In the genomic region with DNA sequence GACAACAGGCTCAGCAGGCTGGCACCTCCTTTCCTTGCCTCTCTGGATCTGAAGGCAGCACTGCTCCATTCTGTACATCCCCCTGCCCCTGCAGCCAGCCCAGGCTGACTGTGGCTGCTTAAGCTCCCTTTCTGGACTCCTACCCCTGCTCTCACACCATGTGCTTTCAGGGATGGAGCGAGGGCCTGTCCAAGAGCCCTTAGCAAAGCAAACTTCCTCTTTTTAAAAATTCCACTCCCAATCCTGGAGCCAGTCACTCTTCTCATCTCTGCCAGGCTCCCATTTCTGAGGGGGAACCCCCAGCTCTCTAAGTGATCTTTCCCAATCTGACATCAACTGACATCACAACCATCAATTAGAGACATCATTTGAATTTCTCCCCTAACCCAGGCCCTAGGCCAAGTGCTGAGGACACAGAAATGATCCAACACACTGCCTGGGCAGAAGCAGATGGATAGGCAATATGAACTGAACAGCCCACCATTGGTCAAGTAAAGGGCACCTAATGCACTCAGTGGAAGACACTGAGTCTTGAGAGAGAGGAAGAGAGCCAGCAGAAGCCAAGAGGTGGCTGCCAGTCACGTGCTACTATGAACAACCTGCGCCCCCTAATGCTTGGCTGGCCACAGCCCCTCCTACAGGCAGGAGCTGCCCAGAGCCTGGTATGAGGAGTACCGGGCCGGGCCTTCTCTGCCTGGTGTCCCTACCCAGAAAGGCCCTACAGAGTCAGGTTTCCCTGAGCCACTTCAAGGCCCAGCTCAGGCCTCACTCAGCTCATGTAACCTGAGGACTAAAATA, we compare ENCODE assay signal across 9 mouse cellular contexts. TPM values are rescaled to one million over a fixed set of nuclear protein-coding genes. Genes with fewer than 3 reads are reported as not detected.
DNase-seq lines count a peak whose midpoint lies in the region; ATAC-seq lines count a peak whose summit lies in the region.
"Had no signal": no experiment of that assay in that cellular context is flagged by ENCODE, and none has a peak within 500 bp of the region (broad histone marks: within the 10 kb centered on the region; RNA-seq: fewer than 3 reads in every experiment).

No protein-coding gene starts in this region.

- peak; percentile 92 for DNase-seq in heart, adult 11 months
- DNase-seq in heart, postnatal 14 days, result no peak
- peak; percentile 42 for DNase-seq in 3134 (ENCODE audit: extremely low read depth, insufficient read length, low spot score)
- no peak for DNase-seq in embryonic facial prominence, embryonic 14.5 days (ENCODE audit: low spot score)
- no peak for DNase-seq in T-cell, adult 2 months (ENCODE audit: low spot score)
- no peak for DNase-seq in frontal cortex, postnatal 36 days (ENCODE audit: low spot score in 2 of 2)
- DNase-seq in urinary bladder, postnatal 36 days (ENCODE audit: low spot score in 2 of 2), result no peak

- H3K27me3 ChIP-seq in embryonic facial prominence, embryonic 14.5 days (replicated peaks; ENCODE audit: control insufficient read depth, insufficient read depth, low read length), result no peaks in the 10 kb centered on the region
- H3K27me3 ChIP-seq in kidney, embryonic 14.5 days (ENCODE audit: control insufficient read depth, insufficient read depth, low read length), result peaks cover 5% of the 10 kb centered on the region

- peak overlapping the region; percentile 30 for H3K4me2 ChIP-seq in embryonic facial prominence, embryonic 14.5 days (ENCODE audit: low read depth, low read length)
- H3K4me2 ChIP-seq in kidney, embryonic 14.5 days (replicated peaks; ENCODE audit: low read depth, low read length), result no peak overlapping the region; the same call in 1 of the 2 replicates

- 63% methylated on average over 5 of the region's 5 CpGs for WGBS in embryonic facial prominence, embryonic 14.5 days
- WGBS in kidney, embryonic 14.5 days, result 54% methylated on average over 5 of the region's 5 CpGs

- H3K27ac ChIP-seq in embryonic facial prominence, embryonic 14.5 days (replicated peaks; ENCODE audit: low read depth, low read length), result no peak overlapping the region
- no peak overlapping the region for H3K27ac ChIP-seq in kidney, embryonic 14.5 days (ENCODE audit: low read depth, low read length)

- intact Hi-C loops in heart, postnatal 14 days (cut with DNase I), result no loop called here

- no peaks in the 10 kb centered on the region for H3K9me3 ChIP-seq in embryonic facial prominence, embryonic 14.5 days (ENCODE audit: control insufficient read depth, low read length)
- no peaks in the 10 kb centered on the region for H3K9me3 ChIP-seq in kidney, embryonic 14.5 days (ENCODE audit: control insufficient read depth, low read length)

- no peak for ATAC-seq in embryonic facial prominence, embryonic 14.5 days (ENCODE audit: low read depth)
- no peak for ATAC-seq in kidney, embryonic 14.5 days (ENCODE audit: low FRiP score, low TSS enrichment)

- H3K9ac ChIP-seq in embryonic facial prominence, embryonic 14.5 days (ENCODE audit: low read depth, low read length), result 0 out of 2 replicates have a peak overlapping the region, but pooled peaks have one; percentile 30
- peak overlapping the region; percentile 12; the same call in 1 of the 2 replicates for H3K9ac ChIP-seq in kidney, embryonic 14.5 days (ENCODE audit: low read depth, low read length)

- H3K36me3 ChIP-seq in embryonic facial prominence, embryonic 14.5 days (ENCODE audit: control insufficient read depth, insufficient read depth, low read length), result peaks cover 7% of the 10 kb centered on the region; the same call in 1 of the 2 replicates
- H3K36me3 ChIP-seq in kidney, embryonic 14.5 days (ENCODE audit: control insufficient read depth, insufficient read depth, low read length), result no peaks in the 10 kb centered on the region

- no peak overlapping the region for H3K4me3 ChIP-seq in embryonic facial prominence, embryonic 14.5 days (ENCODE audit: low read depth, low read length)
- H3K4me3 ChIP-seq in kidney, embryonic 14.5 days (ENCODE audit: low read length), result no peak overlapping the region

- H3K4me1 ChIP-seq in embryonic facial prominence, embryonic 14.5 days (ENCODE audit: control insufficient read depth, insufficient read depth, low read length), result peaks cover 20% of the 10 kb centered on the region
- H3K4me1 ChIP-seq in kidney, embryonic 14.5 days (ENCODE audit: control insufficient read depth, insufficient read depth, low read length), result peaks cover 18% of the 10 kb centered on the region

RNA-seq across cellular contexts. Expression of a gene that starts 3.8 kb away (rescaled TPM):
- total RNA-seq in heart, postnatal 14 days (2021), result 1 to 10 TPM; 4.9 to 5.6 TPM
- polyA plus RNA-seq in embryonic facial prominence, embryonic 14.5 days (2014; fragmentation: Nextera tagmentation; extraction: Ambion mirVana), result 5.8 and 6.4 TPM in 2 replicates
- polyA plus RNA-seq in kidney, embryonic 14.5 days (2014; fragmentation: Nextera tagmentation; extraction: Ambion mirVana), result 3.0 and 3.8 TPM in 2 replicates

RNA-seq across cellular contexts. Expression of a gene that starts 15.7 kb away (rescaled TPM):
- total RNA-seq in heart, postnatal 14 days (2021), result 10 to 100 TPM; 38.2 to 44.4 TPM
- polyA plus RNA-seq in embryonic facial prominence, embryonic 14.5 days (2014; fragmentation: Nextera tagmentation; extraction: Ambion mirVana), result 10.0 and 10.5 TPM in 2 replicates
- polyA plus RNA-seq in kidney, embryonic 14.5 days (2014; fragmentation: Nextera tagmentation; extraction: Ambion mirVana), result 10.0 and 14.7 TPM in 2 replicates
- total RNA-seq: megakaryocyte-erythroid progenitor cell, adult 5-6 weeks had no signal

RNA-seq across cellular contexts. Expression of a gene that starts 15.8 kb away (rescaled TPM):
- under 1 TPM; 0.74 to 0.90 TPM for total RNA-seq in heart, postnatal 14 days (2021)
- 0.17 and 0.21 TPM in 2 replicates for polyA plus RNA-seq in embryonic facial prominence, embryonic 14.5 days (2014; fragmentation: Nextera tagmentation; extraction: Ambion mirVana)
- 0.20 and 0.40 TPM in 2 replicates for polyA plus RNA-seq in kidney, embryonic 14.5 days (2014; fragmentation: Nextera tagmentation; extraction: Ambion mirVana)

RNA-seq across cellular contexts. Expression of a gene that starts 21.2 kb away (rescaled TPM):
- 10 to 100 TPM; 44.5 to 54.0 TPM for total RNA-seq in heart, postnatal 14 days (2021)
- 49.0 and 50.4 TPM in 2 replicates for polyA plus RNA-seq in embryonic facial prominence, embryonic 14.5 days (2014; fragmentation: Nextera tagmentation; extraction: Ambion mirVana)
- 49.7 and 61.8 TPM in 2 replicates for polyA plus RNA-seq in kidney, embryonic 14.5 days (2014; fragmentation: Nextera tagmentation; extraction: Ambion mirVana)

RNA-seq across cellular contexts. Expression of a gene that starts 47.0 kb away (rescaled TPM):
- total RNA-seq in heart, postnatal 14 days (2021), result 1 to 10 TPM; 6.7 to 8.5 TPM
- polyA plus RNA-seq in embryonic facial prominence, embryonic 14.5 days (2014; fragmentation: Nextera tagmentation; extraction: Ambion mirVana), result 0.93 and 1.3 TPM in 2 replicates
- 0.46 and 0.81 TPM in 2 replicates for polyA plus RNA-seq in kidney, embryonic 14.5 days (2014; fragmentation: Nextera tagmentation; extraction: Ambion mirVana)
- total RNA-seq: megakaryocyte-erythroid progenitor cell, adult 5-6 weeks had no signal

Comparison
In these comparisons a context has a peak if more than half of its experiments do, and no peak if none do; other contexts are left out.
1. DNase-seq: peak in heart, adult 11 months (single experiment) and 3134 (single experiment); none in heart, postnatal 14 days (0 of 2), embryonic facial prominence, embryonic 14.5 days (single experiment), T-cell, adult 2 months (single experiment), frontal cortex, postnatal 36 days (0 of 2) and urinary bladder, postnatal 36 days (0 of 2).